Mouse (Mus musculus) C2C12 (cell line): ENCODE measurements around the gene Tcf25. TPM values are rescaled to one million over a fixed set of nuclear protein-coding genes. Genes with fewer than 3 reads are reported as not detected.

ENCODE experiments used
- H3K27me3 ChIP-seq: one replicate; pipeline ENCODE4 v1.6.1; 2011; ENCODE audit not compliant: control insufficient read depth, insufficient read depth, insufficient read length
- H3K36me3 ChIP-seq: one replicate; pipeline ENCODE4 v1.6.1; 2011; ENCODE audit not compliant: control insufficient read depth, insufficient read depth
- H3K4me3 ChIP-seq: one replicate; pipeline ENCODE4 v1.5.1; 2011; ENCODE audit warnings: mild to moderate bottlenecking, control low read depth; ENCODE audit not compliant: poor library complexity, insufficient read depth, severe bottlenecking
- H3K79me2 ChIP-seq: one replicate; pipeline ENCODE4 v1.6.1; 2011; ENCODE audit not compliant: control insufficient read depth, insufficient read depth
- H3K79me3 ChIP-seq: one replicate; pipeline ENCODE4 v1.6.1; 2011; ENCODE audit warnings: low read depth, control low read depth
- H3ac ChIP-seq: one replicate; pipeline ENCODE3; 2011; ENCODE audit warnings: low read depth; ENCODE audit not compliant: control insufficient read depth, insufficient read length
- CEBPB ChIP-seq: IDR thresholded peaks from one replicate; pipeline ENCODE4 v1.6.1; 2011; ENCODE audit warnings: low read depth, mild to moderate bottlenecking, control low read depth, moderate library complexity
- CTCF ChIP-seq: IDR thresholded peaks from one replicate; pipeline ENCODE4 v1.5.1; 2011; ENCODE audit not compliant: control insufficient read depth, insufficient read depth, insufficient read length
- FOSL1 ChIP-seq: IDR thresholded peaks from one replicate; pipeline ENCODE4 v1.8.0; 2011; ENCODE audit warnings: mild to moderate bottlenecking, low read length; ENCODE audit not compliant: poor library complexity, insufficient read depth, severe bottlenecking
- MAX ChIP-seq: IDR thresholded peaks from one replicate; pipeline ENCODE4 v1.6.1; 2011; ENCODE audit warnings: mild to moderate bottlenecking, control low read depth
- MYOD1 ChIP-seq: IDR thresholded peaks from one replicate; pipeline ENCODE4 v1.6.1; 2011; ENCODE audit warnings: low read depth; ENCODE audit not compliant: control insufficient read depth, insufficient read length
- MYOG ChIP-seq: IDR thresholded peaks from one replicate; pipeline ENCODE4 v1.6.1; 2011; ENCODE audit not compliant: control insufficient read depth, insufficient read length; ENCODE audit errors: extremely low read depth
- USF1 ChIP-seq: IDR thresholded peaks from one replicate; pipeline ENCODE4 v1.6.1; 2011; ENCODE audit warnings: low read depth, mild to moderate bottlenecking, control low read depth, moderate library complexity
- polyA plus RNA-seq: library from polyadenylated mRNA; unstranded; fragments of >200 nt; fragmentation: generic; extraction: Trizol; gene quantifications from one replicate; pipeline ENCODE4 v1.2.1, GENCODE M21; 2012; ENCODE audit warnings: missing spikeins

The Tcf25 gene
- polyA plus RNA-seq, 1 experiment = 128 TPM

DNA sequence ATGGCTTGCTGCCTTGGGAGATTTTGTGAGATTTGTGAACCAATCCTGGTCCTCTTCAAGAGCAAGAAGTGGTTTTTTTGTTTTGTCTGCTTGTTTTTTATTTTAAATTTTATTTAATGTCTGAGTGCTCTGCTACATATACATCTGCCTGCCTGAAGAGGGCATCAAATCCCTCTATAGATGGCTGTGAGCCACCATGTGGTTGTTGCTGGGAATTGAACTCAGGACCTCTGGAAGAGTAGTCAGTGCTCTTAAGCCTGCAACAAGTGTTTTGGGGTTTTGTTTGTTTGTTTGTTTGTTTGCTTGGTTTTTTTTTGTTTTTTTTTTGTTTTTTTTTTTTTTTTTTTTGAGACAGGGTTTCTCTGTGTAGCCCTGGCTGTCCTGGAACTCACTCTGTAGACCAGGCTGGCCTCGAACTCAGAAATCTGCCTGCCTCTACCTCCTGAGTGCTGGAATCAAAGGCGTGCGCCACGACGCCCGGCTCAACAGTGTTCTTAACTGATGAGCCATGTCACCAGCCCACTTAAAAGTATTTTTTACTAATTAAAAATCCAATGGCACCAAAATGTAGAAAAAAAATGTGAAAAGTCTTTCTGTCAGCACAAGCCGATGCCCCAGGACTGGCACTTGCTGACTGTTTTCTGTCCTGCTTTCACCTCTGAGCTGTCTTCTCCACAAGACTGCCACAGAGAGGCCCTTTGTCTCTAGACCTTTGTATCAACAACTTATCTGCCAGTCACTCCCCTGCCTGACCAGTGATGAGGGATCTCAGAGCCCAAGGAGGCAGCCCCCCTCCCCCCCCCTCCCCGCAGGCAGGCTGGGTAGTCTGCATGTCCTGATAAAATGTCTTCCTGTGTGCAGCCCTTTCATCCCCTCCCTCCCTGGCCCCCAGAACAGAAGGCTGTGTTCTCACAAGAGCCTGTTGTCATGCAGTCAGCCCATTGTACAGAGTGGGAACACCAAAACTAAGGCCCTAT is 42.7 kb downstream of the Tcf25 start:
- Histone ChIP-seq H3ac (no peak overlapping the region), H3K79me3 (peaks cover 3% of the 10 kb centered on the region), H3K27me3 (no peaks in the 10 kb centered on the region), H3K79me2 (peaks cover 41% of the 10 kb centered on the region), H3K4me3 (no peak overlapping the region), H3K36me3 (peaks cover 27% of the 10 kb centered on the region)
- TF ChIP-seq MYOD1 = no peak
- no peak for TF ChIP-seq CTCF
- TF ChIP-seq MAX = no peak
- TF ChIP-seq USF1 = no peak
- no peak for TF ChIP-seq MYOG
- TF ChIP-seq FOSL1 = no peak
- no peak for TF ChIP-seq CEBPB

DNA sequence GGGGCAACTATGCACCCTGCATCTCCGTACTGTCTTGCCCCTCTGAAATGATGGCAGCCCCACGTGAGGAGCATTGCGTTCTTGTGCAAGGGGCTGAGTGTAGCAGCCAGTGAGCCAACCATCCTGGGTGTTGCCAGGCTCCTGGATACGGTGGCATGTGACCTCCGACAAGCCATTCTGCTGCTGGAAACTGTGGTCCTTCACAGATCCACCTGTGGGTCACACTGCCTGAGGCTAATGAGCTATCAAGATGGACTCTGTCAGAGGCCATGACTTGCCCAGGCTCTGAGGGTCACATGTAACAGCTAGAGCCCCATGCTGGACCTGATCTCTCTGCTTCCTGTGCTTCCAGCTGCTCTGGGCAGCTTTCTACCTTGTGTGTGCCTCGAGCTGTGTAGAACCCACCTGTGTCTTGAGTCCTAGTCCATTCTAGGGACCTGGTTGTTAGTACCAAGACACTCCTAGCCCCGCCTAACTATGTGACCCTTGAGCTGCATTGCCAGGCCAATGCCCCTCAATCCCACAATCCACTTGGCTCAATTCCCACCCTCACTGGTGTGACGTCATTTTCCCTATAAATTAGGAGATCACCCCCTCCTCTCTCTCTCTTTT is 43.5 kb downstream of the Tcf25 start:
- Histone ChIP-seq H3K79me3 (peaks cover 3% of the 10 kb centered on the region), H3K27me3 (no peaks in the 10 kb centered on the region), H3K36me3 (peaks cover 27% of the 10 kb centered on the region), H3K79me2 (peaks cover 39% of the 10 kb centered on the region), H3K4me3 (no peak overlapping the region), H3ac (no peak overlapping the region)
- TF ChIP-seq USF1 (no peak), CTCF (no peak)

DNA sequence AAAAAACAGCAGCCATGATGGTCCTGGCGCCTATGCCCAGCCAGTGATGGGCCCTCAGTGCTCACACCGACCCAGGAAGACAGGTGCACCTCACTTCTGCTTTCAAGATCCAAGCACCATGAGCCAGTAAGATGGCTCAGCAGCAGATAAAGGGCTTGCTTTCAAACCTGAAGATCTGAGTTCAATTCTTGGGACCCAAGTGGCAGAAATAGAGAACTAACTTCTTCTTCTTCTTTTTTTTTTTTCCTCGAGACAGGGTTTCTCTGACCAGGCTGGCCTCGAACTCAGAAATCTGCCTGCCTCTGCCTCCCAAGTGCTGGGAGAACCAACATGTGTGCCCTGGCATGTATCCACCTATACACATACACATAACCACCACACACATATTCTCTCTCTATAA is 46.2 kb downstream of the Tcf25 start:
- Histone ChIP-seq H3K27me3 (no peaks in the 10 kb centered on the region), H3K4me3 (no peak overlapping the region), H3K79me3 (peaks cover 2% of the 10 kb centered on the region), H3K79me2 (peaks cover 19% of the 10 kb centered on the region), H3K36me3 (peaks cover 27% of the 10 kb centered on the region), H3ac (no peak overlapping the region)
- no peak for TF ChIP-seq MYOG
- no peak for TF ChIP-seq CTCF
- TF ChIP-seq MYOD1 = no peak
- TF ChIP-seq FOSL1 = no peak

- H3K79me3 ChIP-seq = no peaks in the 10 kb centered on the region
- no peak for TF ChIP-seq CEBPB
- no peak for TF ChIP-seq CTCF
- TF ChIP-seq MYOD1 = no peak
- peaks cover 13% of the 10 kb centered on the region for H3K79me2 ChIP-seq
These were observed 47.1 kb downstream of the Tcf25 start for GRCm38 (mm10) chr8:123420525-123421281.

DNA sequence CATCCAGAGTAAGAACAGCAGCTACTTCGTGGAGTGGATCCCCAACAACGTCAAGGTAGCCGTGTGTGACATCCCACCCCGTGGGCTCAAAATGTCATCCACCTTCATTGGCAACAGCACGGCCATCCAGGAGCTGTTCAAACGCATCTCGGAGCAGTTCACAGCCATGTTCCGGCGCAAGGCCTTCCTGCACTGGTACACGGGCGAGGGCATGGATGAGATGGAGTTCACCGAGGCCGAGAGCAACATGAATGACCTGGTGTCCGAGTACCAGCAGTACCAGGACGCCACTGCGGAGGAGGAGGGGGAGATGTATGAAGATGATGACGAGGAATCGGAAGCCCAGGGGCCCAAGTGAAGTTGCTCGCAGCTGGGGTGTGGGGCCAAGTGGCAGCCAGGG is 47.8 kb downstream of the Tcf25 start:
- no peaks in the 10 kb centered on the region for H3K79me3 ChIP-seq
- no peak overlapping the region for H3ac ChIP-seq
- no peak for TF ChIP-seq FOSL1
- no peak for TF ChIP-seq MYOG
- TF ChIP-seq MYOD1 = no peak
- no peak for TF ChIP-seq CEBPB
- TF ChIP-seq USF1 = no peak
- no peak for TF ChIP-seq CTCF
- no peak for TF ChIP-seq MAX
- no peak overlapping the region for H3K4me3 ChIP-seq
- H3K27me3 ChIP-seq = no peaks in the 10 kb centered on the region
- H3K79me2 ChIP-seq = peaks cover 7% of the 10 kb centered on the region
- H3K36me3 ChIP-seq = peaks cover 27% of the 10 kb centered on the region

More at GRCm38 (mm10) chr8:123420525-123421281, 47.1 kb downstream of the Tcf25 start:
- H3ac ChIP-seq = no peak overlapping the region
- H3K36me3 ChIP-seq = peaks cover 27% of the 10 kb centered on the region
- H3K27me3 ChIP-seq = no peaks in the 10 kb centered on the region
- H3K4me3 ChIP-seq = no peak overlapping the region
